Mouse (Mus musculus) ovary, adult 18-20 months (tissue): ENCODE measurements at regions not wholly inside any gene's neighbourhood (a gene's known extent, or its start where the extent isn't known, plus 50 kb on each side); places are given as distances from the start of the nearest gene placed in this dataset.

Experiments used
- DNase-seq: peaks from one replicate; pipeline ENCODE4 v3.0.0; 2022; ENCODE audit warnings: low spot score, mixed read lengths

GRCm38 (mm10) chr3:143162444-143162843 lies 280.6 kb upstream of the Pkn2 start:
- no peak for DNase-seq

- no peak for DNase-seq
Observed at GRCm38 (mm10) chr3:143161993-143162392, 280.2 kb upstream of the Pkn2 start.

- DNase-seq, result no peak
Observed at GRCm38 (mm10) chr3:143158568-143158967, 276.8 kb upstream of the Pkn2 start.

- DNase-seq, result no peak
Observed at GRCm38 (mm10) chr3:143156733-143157524, 275.1 kb upstream of the Pkn2 start.

GRCm38 (mm10) chr3:143156174-143156573 lies 274.4 kb upstream of the Pkn2 start:
- no peak for DNase-seq

GRCm38 (mm10) chr3:143155556-143155955 lies 273.8 kb upstream of the Pkn2 start:
- no peak for DNase-seq

- DNase-seq, result no peak
Observed at GRCm38 (mm10) chr3:143147471-143147870, 265.7 kb upstream of the Pkn2 start.

- DNase-seq, result no peak
Observed at GRCm38 (mm10) chr3:143138952-143139351, 257.1 kb upstream of the Pkn2 start.

- no peak for DNase-seq
Observed at GRCm38 (mm10) chr3:143134528-143134927, 252.7 kb upstream of the Pkn2 start.

GRCm38 (mm10) chr3:143107733-143108291 lies 226.0 kb upstream of the Pkn2 start:
- DNase-seq, result no peak

- no peak for DNase-seq
Observed at GRCm38 (mm10) chr3:143104734-143105133, 222.9 kb upstream of the Pkn2 start.

- DNase-seq, result no peak
Observed at GRCm38 (mm10) chr3:143103333-143103732, 221.5 kb upstream of the Pkn2 start.

GRCm38 (mm10) chr3:143100810-143101645 lies 219.2 kb upstream of the Pkn2 start:
- no peak for DNase-seq

GRCm38 (mm10) chr3:143100203-143100602 lies 218.4 kb upstream of the Pkn2 start:
- DNase-seq, result no peak

- DNase-seq, result no peak
Observed at GRCm38 (mm10) chr3:143092206-143092605, 210.4 kb upstream of the Pkn2 start.

- no peak for DNase-seq
Observed at GRCm38 (mm10) chr3:143090886-143091285, 209.1 kb upstream of the Pkn2 start.

- DNase-seq, result no peak
Observed at GRCm38 (mm10) chr3:143090316-143090715, 208.5 kb upstream of the Pkn2 start.

- no peak for DNase-seq
Observed at GRCm38 (mm10) chr3:143087786-143088185, 206.0 kb upstream of the Pkn2 start.

- no peak for DNase-seq
Observed at GRCm38 (mm10) chr3:143078310-143078709, 196.5 kb upstream of the Pkn2 start.

- DNase-seq, result no peak
Observed at GRCm38 (mm10) chr3:143071839-143072373, 190.1 kb upstream of the Pkn2 start.

- DNase-seq, result no peak
Observed at GRCm38 (mm10) chr3:143054858-143055257, 173.1 kb upstream of the Pkn2 start.

GRCm38 (mm10) chr3:143053286-143053993 lies 171.6 kb upstream of the Pkn2 start:
- no peak for DNase-seq
